Mouse (Mus musculus) left cerebral cortex, postnatal 10 days (tissue): ENCODE results near the gene Slc6a2. TPM values are rescaled to one million over a fixed set of nuclear protein-coding genes. Genes with fewer than 3 reads are reported as not detected.

ENCODE experiments used
- DNase-seq, 2 experiments: peaks; one replicate each; pipeline ENCODE4 v3.0.0; 2021 to 2022; ENCODE audit warnings: low spot score in 2 of 2, mixed read lengths in 1 of 2; ENCODE audit errors: extremely low spot score in 1 of 2
- intact Hi-C: fragments of 180-260 bp; cut with DNase I; formaldehyde crosslinking; loops from one replicate; pipeline ENCODE4 v1.15.1; 2025
- microRNA-seq: library from miRNA; unstranded; fragments of <30 nt; microRNA quantifications from one replicate; pipeline ENCODE4 v1.2.0, GENCODE M21; 2022
- total RNA-seq, 2 experiments: library from RNA; stranded (reverse); gene quantifications; 2 replicates each; pipeline ENCODE4 v1.2.3; 2021

Gene Slc6a2
- total RNA-seq, 2 experiments from 2014 or later = 0.26 to 0.28 TPM

GRCm38 (mm10) chr8:93012226-93012625 lies 52.3 kb downstream of the Slc6a2 start:
- DNase-seq = no peak
- intact Hi-C loops = loop anchor here (5.0 to 10.0 kb wide), 3 partner anchors 40 to 483 kb away; no protein-coding TSS in a partner anchor

GRCm38 (mm10) chr8:93014300-93014699 lies 54.4 kb downstream of the Slc6a2 start:
- intact Hi-C loops = loop anchor here (5.0 to 10.0 kb wide), 3 partner anchors 38 to 481 kb away; no protein-coding TSS in a partner anchor
- DNase-seq = no peak

- intact Hi-C loops = no loop called here
- no peak for DNase-seq
Measured at GRCm38 (mm10) chr8:93021738-93022137, 61.9 kb downstream of the Slc6a2 start.

GRCm38 (mm10) chr8:93030664-93031063 lies 70.8 kb downstream of the Slc6a2 start:
- DNase-seq = no peak
- intact Hi-C loops = no loop called here

GRCm38 (mm10) chr8:93038831-93039230 lies 79.0 kb downstream of the Slc6a2 start:
- no peak for DNase-seq
- intact Hi-C loops = no loop called here

- peak in 1 of 2 experiments; percentile 16 for DNase-seq
- intact Hi-C loops = no loop called here
Measured at GRCm38 (mm10) chr8:93040256-93040655, 80.4 kb downstream of the Slc6a2 start.

- DNase-seq = no peak
- intact Hi-C loops = no loop called here
Measured at GRCm38 (mm10) chr8:93040776-93041567, 81.1 kb downstream of the Slc6a2 start.

GRCm38 (mm10) chr8:93043083-93043482 lies 83.2 kb downstream of the Slc6a2 start:
- intact Hi-C loops = no loop called here
- no peak for DNase-seq

GRCm38 (mm10) chr8:93048092-93048491 lies 88.2 kb downstream of the Slc6a2 start, which contains the start of gene Ces1a:
Gene Ces1a, minus strand, starts transcription at chr8:93048192.
- no peak for DNase-seq
- intact Hi-C loops = no loop called here

GRCm38 (mm10) chr8:93048510-93049416 lies 88.9 kb downstream of the Slc6a2 start:
- intact Hi-C loops = no loop called here
- DNase-seq = peak in 1 of 2 experiments; percentile 32

Small RNA genes lying within 50 kb of the gene (microRNA-seq; reads per million reads assigned to microRNA genes)
- gene Gm22151 = not detected

Other genes starting within 250 kb of the Slc6a2 start
- gene Mmp2, start 132.8 kb upstream of the Slc6a2 start, total RNA-seq = 1 to 10 TPM; 6.1 to 6.6 TPM
- gene Lpcat2, start 104.7 kb upstream of the Slc6a2 start, total RNA-seq = 10 to 100 TPM in 1 of 2 experiments, 1 to 10 TPM in 1; 8.9 to 11.2 TPM
- 1 to 10 TPM; 1.1 to 1.7 TPM for gene Capns2, start 58.7 kb upstream of the Slc6a2 start, total RNA-seq
- under 1 TPM; 0.21 to 0.28 TPM for gene Ces1a, start 88.1 kb downstream of the Slc6a2 start, total RNA-seq
- gene Ces1b, start 119.9 kb downstream of the Slc6a2 start, total RNA-seq = not detected
- gene Ces1c, start 171.2 kb downstream of the Slc6a2 start, total RNA-seq = not detected
- not detected for gene Ces1d, start 237.8 kb downstream of the Slc6a2 start, total RNA-seq